ENCODE assay signal across 42 mouse cellular contexts in genomic region chr19:27310039-27310438, GRCm38 (mm10). TPM values are rescaled to one million over a fixed set of nuclear protein-coding genes. Genes with fewer than 3 reads are reported as not detected.
"Had no signal": no experiment of that assay in that cellular context is flagged by ENCODE, and none has a peak within 500 bp of the region (broad histone marks: within the 10 kb centered on the region; RNA-seq: fewer than 3 reads in every experiment).

No protein-coding gene starts in this region.

- H3K27me3 ChIP-seq: limb, embryonic 12.5 days; limb, embryonic 13.5 days; limb, embryonic 15.5 days; liver, embryonic 12.5 days; liver, embryonic 13.5 days; liver, embryonic 15.5 days; lung, embryonic 15.5 days; midbrain, embryonic 12.5 days; midbrain, embryonic 15.5 days; neural tube, embryonic 12.5 days had no signal

- H3K4me3 ChIP-seq: left cerebral cortex, adult 2 months; limb, embryonic 10.5 days; limb, embryonic 12.5 days; limb, embryonic 13.5 days; limb, embryonic 15.5 days; liver, embryonic 12.5 days; liver, embryonic 13.5 days; liver, embryonic 15.5 days; lung, embryonic 15.5 days; megakaryocyte, embryonic 14.5 days; midbrain, embryonic 10.5 days; midbrain, embryonic 12.5 days; midbrain, embryonic 15.5 days; myocyte; neural tube, embryonic 12.5 days had no signal

- H3K9ac ChIP-seq: limb, embryonic 12.5 days; limb, embryonic 13.5 days; limb, embryonic 15.5 days; liver, embryonic 12.5 days; liver, embryonic 13.5 days; liver, embryonic 14.5 days; liver, embryonic 15.5 days; liver, postnatal 0 days; lung, embryonic 14.5 days; lung, embryonic 15.5 days; midbrain, embryonic 12.5 days; midbrain, embryonic 15.5 days; neural tube, embryonic 12.5 days had no signal

- H3K4me2 ChIP-seq: limb, embryonic 12.5 days; limb, embryonic 13.5 days; limb, embryonic 15.5 days; liver, embryonic 11.5 days; liver, embryonic 12.5 days; liver, embryonic 13.5 days; liver, embryonic 15.5 days; lung, embryonic 14.5 days; lung, embryonic 15.5 days; midbrain, embryonic 12.5 days; midbrain, embryonic 15.5 days; neural tube, embryonic 12.5 days had no signal

- DNase-seq: left cerebral cortex, postnatal 4 days; liver; liver, embryonic 13.5 days; liver, postnatal 0 days; lung, adult 18-20 months; lung, adult 2 months; lung, embryonic 14.5 days; lung, postnatal 10 days; lung, postnatal 14 days; lung, postnatal 36 days; lung, postnatal 4 days; midbrain, embryonic 14.5 days had no signal

- H3K27ac ChIP-seq: left cerebral cortex, adult 2 months; limb, embryonic 10.5 days; limb, embryonic 12.5 days; limb, embryonic 13.5 days; limb, embryonic 15.5 days; liver, embryonic 12.5 days; liver, embryonic 13.5 days; liver, embryonic 14.5 days; liver, embryonic 15.5 days; lung, embryonic 15.5 days; macrophage; midbrain, embryonic 10.5 days; midbrain, embryonic 12.5 days; midbrain, embryonic 15.5 days; neural tube, embryonic 12.5 days had no signal

- ATAC-seq: liver, embryonic 12.5 days; liver, postnatal 0 days; lung, postnatal 0 days; midbrain, embryonic 15.5 days; midbrain, embryonic 16.5 days had no signal

- H3K4me1 ChIP-seq: limb, embryonic 12.5 days; limb, embryonic 13.5 days; limb, embryonic 15.5 days; liver, embryonic 12.5 days; liver, embryonic 15.5 days; lung, embryonic 15.5 days; midbrain, embryonic 10.5 days; midbrain, embryonic 12.5 days; midbrain, embryonic 15.5 days; neural tube, embryonic 12.5 days had no signal

- H3K36me3 ChIP-seq: limb, embryonic 10.5 days; limb, embryonic 12.5 days; limb, embryonic 13.5 days; limb, embryonic 15.5 days; liver, embryonic 12.5 days; liver, embryonic 13.5 days; liver, embryonic 15.5 days; lung, embryonic 15.5 days; midbrain, embryonic 10.5 days; midbrain, embryonic 12.5 days; midbrain, embryonic 15.5 days; neural tube, embryonic 12.5 days had no signal

- H3K9me3 ChIP-seq: limb, embryonic 10.5 days; limb, embryonic 13.5 days; limb, embryonic 15.5 days; liver, embryonic 12.5 days; liver, embryonic 13.5 days; liver, embryonic 15.5 days; lung, embryonic 15.5 days; midbrain, embryonic 10.5 days; midbrain, embryonic 12.5 days; midbrain, embryonic 15.5 days; neural tube, embryonic 12.5 days had no signal

RNA-seq across cellular contexts. Expression of gene Kcnv2, which starts 12.3 kb away (rescaled TPM):
- total RNA-seq: left cerebral cortex, adult 18-20 months; left cerebral cortex, adult 2 months; left cerebral cortex, postnatal 25 days; left cerebral cortex, postnatal 36 days; liver, adult 2 months; megakaryocyte progenitor cell, adult 5-6 weeks; megakaryocyte, adult 5-6 weeks; megakaryocyte-erythroid progenitor cell, adult 5-6 weeks; monocyte, adult 5-6 weeks had no signal
- polyA plus RNA-seq: limb, embryonic 11.5 days; limb, embryonic 12.5 days; liver, adult 2 months; liver, embryonic 12.5 days; liver, embryonic 13.5 days; liver, embryonic 14.5 days; liver, embryonic 15.5 days; liver, embryonic 16.5 days; liver, postnatal 0 days; lung, embryonic 14.5 days; lung, postnatal 0 days; macrophage; myocyte; neural tube, embryonic 11.5 days had no signal
